Mouse (Mus musculus): ENCODE measurements around the gene Sgta. TPM values are rescaled to one million over a fixed set of nuclear protein-coding genes. Genes with fewer than 3 reads are reported as not detected.

The Sgta gene
- 106 and 140 TPM in 2 replicates for polyA plus RNA-seq (2012; rRNA removed)

DNA sequence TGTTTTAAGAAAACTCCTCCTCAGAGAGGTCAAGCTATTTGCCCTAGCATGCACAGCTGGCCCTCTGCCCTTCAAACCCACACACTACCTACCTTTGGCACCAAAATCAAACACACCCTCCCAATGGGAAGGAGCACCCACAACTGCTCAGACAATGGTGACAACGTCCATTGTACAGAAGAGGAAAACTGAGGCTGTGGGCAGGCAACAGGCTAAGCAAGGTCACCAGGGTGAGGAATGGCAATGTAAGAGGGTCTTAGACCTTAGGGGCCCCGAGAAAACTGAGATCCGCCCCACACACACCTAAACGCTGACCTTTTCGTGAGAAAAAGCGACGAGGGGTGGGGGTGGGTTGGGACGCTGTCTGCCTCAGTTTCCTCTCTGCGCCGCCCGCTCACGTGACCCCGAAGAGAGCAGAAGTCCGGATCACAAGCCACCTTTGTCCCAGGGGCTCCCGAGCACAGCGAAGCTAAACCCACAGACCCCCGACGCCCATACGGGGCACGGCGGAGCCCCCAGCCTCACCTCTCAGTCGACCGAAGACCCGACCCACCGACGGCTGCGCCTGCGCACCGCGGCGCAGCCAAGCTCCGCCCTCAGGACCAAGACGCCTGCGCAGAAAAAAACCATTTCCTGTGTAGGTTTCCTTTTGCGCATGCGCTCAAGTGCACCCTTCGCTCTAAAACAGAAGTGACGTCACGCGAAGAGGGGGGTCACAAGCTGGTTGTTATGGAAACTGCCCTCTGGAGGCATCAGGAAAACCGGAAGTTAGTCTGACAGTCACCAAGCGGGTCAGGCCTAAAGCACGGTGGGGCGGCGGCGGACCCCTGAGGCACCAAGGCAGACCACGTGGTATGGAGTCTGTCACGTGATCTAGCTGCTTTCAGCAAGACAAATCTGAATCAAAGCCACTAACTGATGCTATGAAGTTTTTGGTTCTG lies at the start of gene Sgta:
Sgta (minus strand) TSS at position 579 of the 941 bp plus-strand sequence.

GRCm38 (mm10) chr10:81105565-81106112 lies 45.7 kb upstream of the Sgta start, which contains the start of gene Map2k2:
Map2k2 (plus strand) TSS chr10:81105915.

GRCm38 (mm10) chr10:81069836-81070235 lies 9.9 kb upstream of the Sgta start, which contains the start of gene Thop1:
Thop1 (plus strand) TSS chr10:81070035.

DNA sequence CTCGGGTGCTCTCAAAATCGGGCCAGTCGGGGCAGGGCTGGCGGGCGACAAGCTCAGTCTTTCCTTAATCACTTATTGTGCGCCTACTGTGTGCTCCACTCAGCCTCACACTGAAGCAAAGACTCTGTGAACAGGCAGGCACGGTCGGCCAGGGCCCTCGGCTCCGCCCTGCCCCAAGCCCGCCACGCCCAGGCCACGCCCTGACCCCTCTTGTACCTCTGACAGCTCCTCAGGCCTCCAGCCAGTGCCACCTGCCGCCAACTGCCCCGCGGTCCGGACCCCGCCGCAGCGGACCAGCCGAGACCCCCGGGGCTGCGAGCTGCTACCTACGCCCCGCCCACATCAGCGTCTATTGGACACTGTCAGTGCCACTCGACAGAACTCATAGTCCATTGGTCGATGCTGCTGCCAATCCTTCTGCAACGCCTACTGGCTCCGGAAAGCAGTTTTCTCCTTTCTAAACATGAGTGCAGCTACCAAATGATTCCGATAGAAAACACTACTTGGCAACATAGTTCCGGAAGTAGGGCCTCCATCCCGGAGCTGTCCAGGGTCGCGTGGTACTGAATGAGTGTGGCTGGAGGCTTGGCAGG lies 22.9 kb downstream of the Sgta start, which contains the start of gene Slc39a3:
Slc39a3 (minus strand) TSS at position 439 of the 593 bp plus-strand sequence.

GRCm38 (mm10) chr10:81025639-81026275 lies 34.2 kb downstream of the Sgta start, which contains the start of gene Diras1:
Diras1 (minus strand) TSS chr10:81025662.

GRCm38 (mm10) chr10:81014393-81015384 lies 45.3 kb downstream of the Sgta start, which contains the start of gene Gng7:
Gng7 (minus strand) TSS chr10:81014945.

Other genes starting within 250 kb of the Sgta start
- 2.5 and 3.3 TPM in 2 replicates for gene Jsrp1, start 246.7 kb downstream of the Sgta start, polyA plus RNA-seq (2012; rRNA removed)
- 614 and 821 TPM in 2 replicates for gene Oaz1, start 233.5 kb downstream of the Sgta start, polyA plus RNA-seq (2012; rRNA removed)
- 0.53 and 0.84 TPM in 2 replicates for gene Lingo3, start 216.1 kb downstream of the Sgta start, polyA plus RNA-seq (2012; rRNA removed)
- 58.8 and 71.4 TPM in 2 replicates for gene Lsm7, start 205.0 kb downstream of the Sgta start, polyA plus RNA-seq (2012; rRNA removed)
- 48.6 and 56.7 TPM in 2 replicates for gene Sppl2b, start 204.9 kb downstream of the Sgta start, polyA plus RNA-seq (2012; rRNA removed)
- gene Tmprss9, start 188.3 kb downstream of the Sgta start, polyA plus RNA-seq (2012; rRNA removed): 19.4 and 39.8 TPM in 2 replicates
- gene Timm13, start 159.2 kb downstream of the Sgta start, polyA plus RNA-seq (2012; rRNA removed): 106 and 120 TPM in 2 replicates
- gene Lmnb2, start 141.9 kb downstream of the Sgta start, polyA plus RNA-seq (2012; rRNA removed): 15.5 and 17.3 TPM in 2 replicates
- gene Gadd45b, start 130.1 kb downstream of the Sgta start, polyA plus RNA-seq (2012; rRNA removed): 13.8 and 21.5 TPM in 2 replicates
- gene Gng7, start 45.2 kb downstream of the Sgta start, polyA plus RNA-seq (2012; rRNA removed): 0.71 and 1.1 TPM in 2 replicates
- gene Diras1, start 34.5 kb downstream of the Sgta start, polyA plus RNA-seq (2012; rRNA removed): 0.29 and 0.37 TPM in 2 replicates
- 18.5 and 21.8 TPM in 2 replicates for gene Slc39a3, start 22.8 kb downstream of the Sgta start, polyA plus RNA-seq (2012; rRNA removed)
- gene Thop1, start 9.9 kb upstream of the Sgta start, polyA plus RNA-seq (2012; rRNA removed): 63.0 and 106 TPM in 2 replicates
- 2.0 and 3.8 TPM in 2 replicates for gene Creb3l3, start 38.7 kb upstream of the Sgta start, polyA plus RNA-seq (2012; rRNA removed)
- gene Map2k2, start 45.7 kb upstream of the Sgta start, polyA plus RNA-seq (2012; rRNA removed): 190 and 419 TPM in 2 replicates
- gene Zbtb7a, start 75.0 kb upstream of the Sgta start, polyA plus RNA-seq (2012; rRNA removed): 48.3 and 79.2 TPM in 2 replicates
- gene Pias4, start 107.7 kb upstream of the Sgta start, polyA plus RNA-seq (2012; rRNA removed): 25.3 and 28.0 TPM in 2 replicates
- gene Eef2, start 116.5 kb upstream of the Sgta start, polyA plus RNA-seq (2012; rRNA removed): 532 and 619 TPM in 2 replicates
- gene Dapk3, start 122.8 kb upstream of the Sgta start, polyA plus RNA-seq (2012; rRNA removed): 62.9 and 105 TPM in 2 replicates
- not detected in 2 replicates for gene 4930442H23Rik, start 123.7 kb upstream of the Sgta start, polyA plus RNA-seq (2012; rRNA removed)
- 0.67 TPM in 2 replicates for gene Nmrk2, start 141.9 kb upstream of the Sgta start, polyA plus RNA-seq (2012; rRNA removed)
- 0.15 and 0.17 TPM in 2 replicates for gene Atcay, start 170.7 kb upstream of the Sgta start, polyA plus RNA-seq (2012; rRNA removed)
- 5.2 and 6.0 TPM in 2 replicates for gene Zfr2, start 173.0 kb upstream of the Sgta start, polyA plus RNA-seq (2012; rRNA removed)
- gene Matk, start 192.8 kb upstream of the Sgta start, polyA plus RNA-seq (2012; rRNA removed): 1.5 and 3.0 TPM in 2 replicates
- 75.5 and 146 TPM in 2 replicates for gene Mrpl54, start 206.8 kb upstream of the Sgta start, polyA plus RNA-seq (2012; rRNA removed)
- 58.9 and 73.0 TPM in 2 replicates for gene Apba3, start 206.8 kb upstream of the Sgta start, polyA plus RNA-seq (2012; rRNA removed)
- 85.6 and 104 TPM in 2 replicates for gene Tjp3, start 231.4 kb upstream of the Sgta start, polyA plus RNA-seq (2012; rRNA removed)
- 33.5 and 41.8 TPM in 2 replicates for gene Pip5k1c, start 232.8 kb upstream of the Sgta start, polyA plus RNA-seq (2012; rRNA removed)

All from stomach, adult 2 months (tissue).